11 mouse cellular contexts compared by ENCODE assay signal in the genomic region with DNA sequence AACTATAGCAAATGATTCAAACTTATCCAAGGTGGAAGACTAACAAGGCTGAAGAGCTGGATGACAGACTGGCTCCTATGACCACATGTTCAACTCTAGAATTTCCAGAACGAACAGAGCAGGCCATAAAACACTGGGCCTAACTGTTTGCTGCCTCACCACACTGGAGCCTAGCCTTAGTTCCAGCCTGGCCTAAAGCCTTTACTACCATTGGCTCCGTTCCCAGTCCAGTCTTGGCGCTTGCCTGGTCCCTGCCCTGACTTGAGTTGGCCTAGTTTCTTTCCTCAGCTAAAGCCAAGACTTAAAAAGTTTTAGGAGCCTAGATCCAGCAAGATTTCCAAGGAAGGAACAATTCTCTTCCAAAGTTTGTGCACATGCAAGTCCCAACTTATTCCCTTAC. TPM values are rescaled to one million over a fixed set of nuclear protein-coding genes. Genes with fewer than 3 reads are reported as not detected.
DNase-seq lines count a peak whose midpoint lies in the region; ATAC-seq lines count a peak whose summit lies in the region.
"Had no signal": no experiment of that assay in that cellular context is flagged by ENCODE, and none has a peak within 500 bp of the region (broad histone marks: within the 10 kb centered on the region; RNA-seq: fewer than 3 reads in every experiment).

No protein-coding gene starts in this region.

- no peak overlapping the region for H3K9ac ChIP-seq in limb, embryonic 13.5 days
- H3K9ac ChIP-seq: liver, embryonic 14.5 days had no signal

- H3K9me3 ChIP-seq in limb, embryonic 13.5 days = no peaks in the 10 kb centered on the region
- H3K9me3 ChIP-seq in limb, embryonic 10.5 days (replicated peaks) = no peaks in the 10 kb centered on the region
- H3K9me3 ChIP-seq in hindbrain, embryonic 10.5 days = no peaks in the 10 kb centered on the region
- H3K9me3 ChIP-seq: G1E had no signal

- ATAC-seq in limb, embryonic 13.5 days (ENCODE audit: low FRiP score, low read depth) = peak; percentile 64

- 43% methylated on average over 3 of the region's 3 CpGs for WGBS in limb, embryonic 13.5 days
- WGBS in limb, embryonic 10.5 days = 86% methylated on average over 3 of the region's 3 CpGs
- WGBS in hindbrain, embryonic 10.5 days = 86% methylated on average over 3 of the region's 3 CpGs

- intact Hi-C loops in gastrocnemius, postnatal 36 days (cut with DNase I) = no loop called here

- DNase-seq in limb, embryonic 10.5 days (ENCODE audit: low spot score) = no peak
- DNase-seq in adrenal gland, postnatal 36 days = peak; percentile 60 to 71
- DNase-seq in gastrocnemius, postnatal 36 days = peak; percentile 46 to 69
- peak; percentile 65 for DNase-seq in lung, postnatal 10 days
- DNase-seq in retina, postnatal 1 day = no peak
- no peak for DNase-seq in hindbrain, embryonic 10.5 days (ENCODE audit: low spot score)
- no peak for DNase-seq in layer of hippocampus, adult 9-10 months (ENCODE audit: low spot score)
- DNase-seq: thymus, adult 2 months had no signal

- H3K27me3 ChIP-seq in limb, embryonic 13.5 days = no peaks in the 10 kb centered on the region; the same call in 1 of the 2 replicates
- peaks cover 37% of the 10 kb centered on the region for H3K27me3 ChIP-seq in limb, embryonic 10.5 days (ENCODE audit: low read depth, poor library complexity, severe bottlenecking)
- no peaks in the 10 kb centered on the region for H3K27me3 ChIP-seq in hindbrain, embryonic 10.5 days (ENCODE audit: insufficient read depth, poor library complexity, severe bottlenecking)

- no peaks in the 10 kb centered on the region for H3K36me3 ChIP-seq in limb, embryonic 13.5 days
- no peaks in the 10 kb centered on the region for H3K36me3 ChIP-seq in limb, embryonic 10.5 days
- no peaks in the 10 kb centered on the region for H3K36me3 ChIP-seq in hindbrain, embryonic 10.5 days
- H3K36me3 ChIP-seq: G1E had no signal

- H3K27ac ChIP-seq in limb, embryonic 13.5 days = no peak overlapping the region
- H3K27ac ChIP-seq in limb, embryonic 10.5 days = no peak overlapping the region
- no peak overlapping the region for H3K27ac ChIP-seq in hindbrain, embryonic 10.5 days
- H3K27ac ChIP-seq: liver, embryonic 14.5 days had no signal

- H3K4me1 ChIP-seq in limb, embryonic 13.5 days = no peaks in the 10 kb centered on the region
- no peaks in the 10 kb centered on the region for H3K4me1 ChIP-seq in limb, embryonic 10.5 days
- no peaks in the 10 kb centered on the region for H3K4me1 ChIP-seq in hindbrain, embryonic 10.5 days (replicated peaks)

- H3K4me3 ChIP-seq in limb, embryonic 13.5 days = no peak overlapping the region
- H3K4me3 ChIP-seq in limb, embryonic 10.5 days = no peak overlapping the region
- H3K4me3 ChIP-seq in hindbrain, embryonic 10.5 days = no peak overlapping the region

- H3K4me2 ChIP-seq in limb, embryonic 13.5 days (replicated peaks) = no peak overlapping the region

RNA-seq across cellular contexts. Expression of a gene that starts 7.5 kb away (rescaled TPM):
- 21.4 and 23.6 TPM in 2 replicates for polyA plus RNA-seq in limb, embryonic 13.5 days (2015; fragmentation: Nextera tagmentation; extraction: Ambion mirVana)
- 5.7 and 10.0 TPM in 2 replicates for polyA plus RNA-seq in limb, embryonic 10.5 days (2016; fragmentation: Nextera tagmentation; extraction: Ambion mirVana)
- 10 to 100 TPM; 16.3 to 18.6 TPM for total RNA-seq in adrenal gland, postnatal 36 days (2021)
- total RNA-seq in gastrocnemius, postnatal 36 days (2021) = 1 to 10 TPM; 3.7 to 3.9 TPM
- 15.6 and 20.9 TPM in 2 replicates for polyA plus RNA-seq in hindbrain, embryonic 10.5 days (2016; fragmentation: Nextera tagmentation; extraction: Ambion mirVana)
- polyA plus RNA-seq: G1E had no signal

RNA-seq across cellular contexts. Expression of a gene that starts 37.8 kb away (rescaled TPM):
- polyA plus RNA-seq in limb, embryonic 13.5 days (2015; fragmentation: Nextera tagmentation; extraction: Ambion mirVana) = 16.9 and 17.7 TPM in 2 replicates
- polyA plus RNA-seq in limb, embryonic 10.5 days (2016; fragmentation: Nextera tagmentation; extraction: Ambion mirVana) = 15.2 and 15.6 TPM in 2 replicates
- total RNA-seq in adrenal gland, postnatal 36 days (2021) = 10 to 100 TPM; 51.6 to 56.5 TPM
- total RNA-seq in gastrocnemius, postnatal 36 days (2021) = 1 to 10 TPM; 8.7 to 9.0 TPM
- polyA plus RNA-seq in hindbrain, embryonic 10.5 days (2016; fragmentation: Nextera tagmentation; extraction: Ambion mirVana) = 15.6 and 20.0 TPM in 2 replicates

Comparison
In these comparisons a context has a peak if more than half of its experiments do, and no peak if none do; other contexts are left out.
1. DNase-seq: peak in adrenal gland, postnatal 36 days (2 of 2), gastrocnemius, postnatal 36 days (2 of 2) and lung, postnatal 10 days (single experiment); none in limb, embryonic 10.5 days (single experiment), retina, postnatal 1 day (single experiment), hindbrain, embryonic 10.5 days (single experiment) and layer of hippocampus, adult 9-10 months (single experiment).